Mouse (Mus musculus) cerebellum, adult 9-10 months (tissue): ENCODE measurements around the gene Ckap5.

ENCODE experiments used
- DNase-seq: peaks from one replicate; pipeline ENCODE4 v3.0.0; 2022

Ckap5 gene

DNA sequence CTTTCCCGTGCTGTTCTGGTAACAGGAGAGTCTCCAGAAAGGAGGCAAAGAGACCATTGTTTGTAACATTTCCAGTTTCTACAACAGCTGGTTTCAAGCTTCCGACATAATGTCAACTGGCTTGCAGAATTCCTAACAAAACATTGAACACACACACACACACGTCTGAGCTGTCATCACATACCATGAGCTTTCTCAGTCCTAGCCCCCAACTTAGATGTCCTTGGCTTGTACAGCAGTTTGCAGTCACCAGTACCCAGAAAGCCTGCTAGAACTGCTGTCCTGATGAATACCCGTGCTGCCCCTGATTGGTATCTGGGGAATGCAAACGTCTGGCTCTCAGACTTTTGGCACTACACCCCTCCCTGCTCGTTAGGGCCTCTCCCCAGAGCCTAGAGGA is 129.3 kb downstream of the Ckap5 start:
- no peak for DNase-seq

DNA sequence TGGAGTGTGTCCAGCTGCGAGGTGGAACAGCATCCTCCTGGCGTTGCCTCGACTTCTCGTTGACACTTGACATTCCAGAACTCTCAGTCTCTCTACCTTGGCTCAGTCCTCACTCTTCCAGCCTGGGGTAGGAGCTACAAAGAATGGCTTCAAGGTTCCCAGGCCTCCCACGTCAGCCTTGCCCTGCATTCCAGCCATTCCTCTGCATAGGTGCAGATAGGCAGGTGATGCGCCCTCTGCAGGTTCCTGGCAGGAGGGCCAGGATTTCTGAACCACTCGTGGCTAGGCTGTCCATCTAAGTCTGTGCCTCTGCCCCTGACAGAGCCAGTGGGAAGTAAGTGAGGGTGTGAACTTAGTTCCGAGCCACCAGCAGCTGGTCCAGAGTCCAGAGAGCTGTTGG is 130.2 kb downstream of the Ckap5 start:
- no peak for DNase-seq

DNA sequence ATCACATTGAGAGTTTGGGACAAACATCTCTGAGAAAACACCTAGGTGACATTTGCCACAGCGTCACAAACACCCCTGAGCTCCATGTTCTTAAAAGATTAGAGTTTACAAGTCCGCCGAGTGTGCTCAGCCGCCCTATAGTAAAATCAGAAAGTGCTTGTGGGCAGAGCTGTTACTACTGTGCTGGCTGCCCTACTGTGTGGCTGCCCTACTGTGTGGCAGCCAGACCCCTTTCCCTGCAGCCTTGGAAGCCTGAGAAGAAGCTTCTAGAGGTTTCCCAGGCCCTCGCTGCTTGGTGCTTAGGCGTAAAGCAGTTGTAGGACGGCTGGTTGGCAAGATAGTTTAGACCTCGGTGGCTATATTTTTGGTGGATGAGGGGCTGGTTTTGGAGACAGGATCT is 133.1 kb downstream of the Ckap5 start:
- no peak for DNase-seq

DNA sequence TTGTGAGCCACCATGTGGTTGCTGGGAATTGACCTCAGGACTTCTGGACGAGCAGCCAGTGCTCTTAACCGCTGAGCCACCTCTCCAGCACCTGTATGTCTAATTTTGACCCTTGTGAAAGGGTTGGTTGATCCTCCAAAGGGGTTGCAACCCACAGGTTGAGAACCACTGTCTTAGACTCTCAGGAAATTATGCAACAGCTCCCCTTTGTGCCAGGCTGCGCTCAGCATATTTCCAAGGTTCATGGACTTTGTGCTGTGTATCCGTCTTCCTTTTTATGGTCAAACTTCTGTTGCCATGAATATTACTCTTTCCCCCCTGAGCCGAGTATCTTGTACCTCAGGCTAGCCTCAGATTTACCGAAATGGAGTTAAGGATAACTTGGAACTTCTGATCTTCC is 134.4 kb downstream of the Ckap5 start:
- no peak for DNase-seq

DNA sequence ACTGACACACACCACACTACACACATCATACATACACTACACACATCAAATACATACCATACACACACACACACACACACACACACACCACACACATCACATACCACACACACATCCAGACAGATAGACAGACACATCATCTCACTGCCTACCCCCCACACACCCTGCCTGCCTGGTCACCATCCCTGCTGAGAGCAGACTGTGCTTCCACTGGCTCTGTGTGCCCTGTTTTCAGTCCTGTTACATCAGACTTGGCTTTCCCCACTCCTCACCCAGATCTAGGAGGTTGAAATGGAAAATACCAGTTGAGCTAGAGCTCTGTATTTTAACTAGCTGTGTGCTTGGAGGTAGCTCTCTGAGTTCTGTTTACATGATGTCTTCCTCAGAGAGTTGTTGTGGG is 138.2 kb downstream of the Ckap5 start:
- no peak for DNase-seq

DNA sequence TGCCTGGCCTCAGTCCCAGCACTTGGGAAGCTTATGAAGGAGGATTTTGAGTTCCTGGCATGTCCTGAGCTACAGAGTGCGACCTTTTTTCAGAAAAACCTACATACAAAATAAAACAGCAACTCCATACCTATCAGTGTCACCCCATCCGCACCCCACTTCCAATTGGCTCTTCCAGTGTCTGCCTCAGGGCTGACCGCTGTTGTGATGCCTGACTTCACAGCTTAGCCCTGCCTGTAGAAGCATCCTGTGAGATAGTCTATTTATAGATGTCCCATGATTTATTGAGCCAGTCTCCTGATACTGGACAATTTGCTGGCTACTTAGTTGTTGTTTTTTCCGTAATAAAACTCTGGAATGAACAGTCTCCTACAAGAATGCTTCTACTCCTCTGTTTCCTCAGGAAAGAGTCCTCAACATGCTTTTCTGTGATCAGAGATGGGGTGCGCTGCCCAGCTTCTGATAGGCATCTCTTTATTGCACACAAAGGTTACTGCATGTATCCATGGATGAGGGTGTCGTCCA is 139.9 kb downstream of the Ckap5 start:
- no peak for DNase-seq

DNA sequence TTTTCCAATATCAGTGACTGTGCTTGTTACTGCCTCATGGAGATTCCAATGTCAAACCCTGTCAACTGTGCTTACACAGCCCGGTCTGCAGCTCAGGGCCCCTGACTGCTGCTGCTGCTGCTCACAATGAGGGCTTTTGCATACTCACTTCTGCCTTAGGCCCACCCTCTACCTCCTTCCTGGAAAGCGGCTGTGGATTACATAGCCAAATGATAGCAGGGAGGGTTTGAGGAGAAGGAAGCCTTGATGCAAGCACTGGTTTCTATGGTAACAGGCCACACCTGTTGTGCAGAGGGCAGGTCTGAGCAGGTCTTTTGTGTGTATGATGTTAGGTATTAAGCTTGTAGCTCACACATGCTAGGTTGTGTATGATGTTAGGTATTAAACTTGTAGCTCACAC is 141.2 kb downstream of the Ckap5 start:
- no peak for DNase-seq

DNA sequence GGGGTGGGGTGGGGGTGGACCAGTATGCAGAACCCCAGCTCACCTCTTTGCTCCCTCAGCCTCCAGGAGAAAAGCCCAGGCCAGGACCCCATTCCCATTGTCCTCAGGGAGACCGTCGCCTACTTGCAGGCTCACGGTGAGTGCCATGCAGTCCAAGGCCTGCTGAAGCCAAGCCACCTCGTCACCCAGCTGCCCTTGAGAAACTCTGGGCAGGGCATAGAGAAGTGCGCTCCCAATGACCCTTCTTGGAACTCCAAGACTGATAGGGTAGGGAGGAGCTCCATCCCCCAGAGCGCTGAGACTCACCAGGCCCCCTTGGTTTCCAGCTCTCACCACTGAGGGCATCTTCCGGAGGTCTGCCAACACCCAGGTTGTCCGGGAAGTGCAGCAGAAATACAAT is 142.8 kb downstream of the Ckap5 start:
- no peak for DNase-seq

DNA sequence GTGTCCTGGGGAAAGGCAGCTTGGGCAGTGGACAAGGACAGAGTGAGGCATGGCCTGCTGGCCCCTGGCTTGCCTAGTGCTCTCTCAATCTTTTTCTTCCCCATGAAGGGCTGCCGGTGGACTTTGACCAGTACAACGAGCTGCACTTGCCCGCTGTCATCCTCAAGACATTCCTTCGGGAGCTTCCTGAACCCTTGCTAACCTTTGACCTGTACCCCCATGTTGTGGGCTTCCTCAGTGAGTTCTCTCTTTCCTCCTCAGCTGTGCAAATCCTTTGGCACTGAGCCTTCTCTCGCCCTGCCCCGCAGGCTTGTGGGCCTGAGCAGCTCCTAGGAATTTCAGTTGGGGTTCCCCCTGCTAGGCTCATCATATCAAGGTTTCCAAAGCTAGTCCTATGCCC is 143.5 kb downstream of the Ckap5 start:
- no peak for DNase-seq
